Mouse (Mus musculus): ENCODE measurements at regions not wholly inside any gene's neighbourhood (a gene's known extent, or its start where the extent isn't known, plus 50 kb on each side); places are given as distances from the start of the nearest gene placed in this dataset.

- no peak overlapping the region for H3K4me2 ChIP-seq
- 28% methylated on average over 8 of the region's 8 CpGs for WGBS (ENCODE audit: insufficient replicate concordance)
- H3K4me1 ChIP-seq (replicated peaks) = peaks cover 25% of the 10 kb centered on the region
- H3K36me3 ChIP-seq = no peaks in the 10 kb centered on the region
- H3K27me3 ChIP-seq = no peaks in the 10 kb centered on the region
- H3K27ac ChIP-seq = peak overlapping the region; percentile 61
- no peak overlapping the region for H3K9ac ChIP-seq
- DNase-seq (peak; percentile 40), ATAC-seq (ENCODE audit: low read depth) (peak; percentile 98)
- no peak overlapping the region for H3K4me3 ChIP-seq (replicated peaks)
- no peaks in the 10 kb centered on the region for H3K9me3 ChIP-seq (replicated peaks)
Measured at GRCm38 (mm10) chr4:125410736-125411441, 79.6 kb upstream of the Grik3 start.

GRCm38 (mm10) chr4:125399376-125400112 lies 91.0 kb upstream of the Grik3 start:
- no peaks in the 10 kb centered on the region for H3K27me3 ChIP-seq
- H3K9ac ChIP-seq = no peak overlapping the region
- ATAC-seq (ENCODE audit: low read depth) (no peak), DNase-seq (no peak)
- no peaks in the 10 kb centered on the region for H3K9me3 ChIP-seq (replicated peaks)
- no peaks in the 10 kb centered on the region for H3K36me3 ChIP-seq
- H3K4me3 ChIP-seq (replicated peaks) = no peak overlapping the region
- no peak overlapping the region for H3K4me2 ChIP-seq
- H3K4me1 ChIP-seq (replicated peaks) = no peaks in the 10 kb centered on the region
- H3K27ac ChIP-seq = no peak overlapping the region
- WGBS (ENCODE audit: insufficient replicate concordance) = 65% methylated on average over 13 of the region's 13 CpGs

GRCm38 (mm10) chr4:125397007-125397461 lies 93.5 kb upstream of the Grik3 start:
- WGBS (ENCODE audit: insufficient replicate concordance) = 50% methylated on average over 12 of the region's 12 CpGs
- no peak for DNase-seq
- ATAC-seq (ENCODE audit: low read depth) = no peak

GRCm38 (mm10) chr4:125391269-125391668 lies 99.2 kb upstream of the Grik3 start:
- Histone ChIP-seq H3K4me1 (replicated peaks) (no peaks in the 10 kb centered on the region), H3K27me3 (no peaks in the 10 kb centered on the region), H3K27ac (no peak overlapping the region), H3K36me3 (no peaks in the 10 kb centered on the region), H3K4me2 (no peak overlapping the region), H3K9ac (no peak overlapping the region), H3K4me3 (replicated peaks) (no peak overlapping the region), H3K9me3 (replicated peaks) (no peaks in the 10 kb centered on the region)
- WGBS (ENCODE audit: insufficient replicate concordance) = 44% methylated on average over 6 of the region's 6 CpGs
- DNase-seq (no peak), ATAC-seq (ENCODE audit: low read depth) (no peak)

More at GRCm38 (mm10) chr4:125397007-125397461, 93.5 kb upstream of the Grik3 start:
- no peak overlapping the region for H3K9ac ChIP-seq
- H3K36me3 ChIP-seq = no peaks in the 10 kb centered on the region
- H3K27ac ChIP-seq = no peak overlapping the region
- no peaks in the 10 kb centered on the region for H3K27me3 ChIP-seq
- no peaks in the 10 kb centered on the region for H3K9me3 ChIP-seq (replicated peaks)
- no peak overlapping the region for H3K4me3 ChIP-seq (replicated peaks)
- no peaks in the 10 kb centered on the region for H3K4me1 ChIP-seq (replicated peaks)
- no peak overlapping the region for H3K4me2 ChIP-seq

GRCm38 (mm10) chr4:125385811-125386210 lies 104.7 kb upstream of the Grik3 start:
- WGBS (ENCODE audit: insufficient replicate concordance) = 56% methylated on average over 4 of the region's 4 CpGs
- no peak overlapping the region for H3K4me3 ChIP-seq (replicated peaks)
- no peak overlapping the region for H3K27ac ChIP-seq
- H3K9me3 ChIP-seq (replicated peaks) = no peaks in the 10 kb centered on the region
- H3K36me3 ChIP-seq = no peaks in the 10 kb centered on the region
- H3K27me3 ChIP-seq = no peaks in the 10 kb centered on the region
- H3K9ac ChIP-seq = no peak overlapping the region
- no peak overlapping the region for H3K4me2 ChIP-seq
- DNase-seq (no peak), ATAC-seq (ENCODE audit: low read depth) (no peak)
- H3K4me1 ChIP-seq (replicated peaks) = no peaks in the 10 kb centered on the region

GRCm38 (mm10) chr4:125364011-125364410 lies 126.5 kb upstream of the Grik3 start:
- no peaks in the 10 kb centered on the region for H3K4me1 ChIP-seq (replicated peaks)
- H3K27ac ChIP-seq = no peak overlapping the region
- H3K36me3 ChIP-seq = no peaks in the 10 kb centered on the region
- H3K4me2 ChIP-seq = no peak overlapping the region
- H3K27me3 ChIP-seq = no peaks in the 10 kb centered on the region
- no peaks in the 10 kb centered on the region for H3K9me3 ChIP-seq (replicated peaks)
- DNase-seq (no peak), ATAC-seq (ENCODE audit: low read depth) (no peak)
- no peak overlapping the region for H3K9ac ChIP-seq
- H3K4me3 ChIP-seq (replicated peaks) = no peak overlapping the region
- WGBS (ENCODE audit: insufficient replicate concordance) = 53% methylated on average over 9 of the region's 9 CpGs

- Histone ChIP-seq H3K36me3 (no peaks in the 10 kb centered on the region), H3K4me2 (no peak overlapping the region), H3K27me3 (no peaks in the 10 kb centered on the region), H3K9me3 (replicated peaks) (no peaks in the 10 kb centered on the region), H3K4me1 (replicated peaks) (no peaks in the 10 kb centered on the region), H3K27ac (no peak overlapping the region), H3K9ac (no peak overlapping the region), H3K4me3 (replicated peaks) (no peak overlapping the region)
- ATAC-seq (ENCODE audit: low read depth) (no peak), DNase-seq (no peak)
- 34% methylated on average over 18 of the region's 18 CpGs for WGBS (ENCODE audit: insufficient replicate concordance)
Measured at GRCm38 (mm10) chr4:125361611-125362520, 128.6 kb upstream of the Grik3 start.

GRCm38 (mm10) chr4:125358356-125358755 lies 132.1 kb upstream of the Grik3 start:
- no peaks in the 10 kb centered on the region for H3K27me3 ChIP-seq
- H3K9me3 ChIP-seq (replicated peaks) = no peaks in the 10 kb centered on the region
- H3K4me1 ChIP-seq (replicated peaks) = no peaks in the 10 kb centered on the region
- H3K27ac ChIP-seq = no peak overlapping the region
- DNase-seq = no peak
- no peak overlapping the region for H3K4me2 ChIP-seq
- H3K4me3 ChIP-seq (replicated peaks) = no peak overlapping the region
- H3K36me3 ChIP-seq = no peaks in the 10 kb centered on the region
- ATAC-seq (ENCODE audit: low read depth) = no peak
- no peak overlapping the region for H3K9ac ChIP-seq
- 68% methylated on average over 2 of the region's 2 CpGs for WGBS (ENCODE audit: insufficient replicate concordance)

- Histone ChIP-seq H3K27me3 (no peaks in the 10 kb centered on the region), H3K9ac (no peak overlapping the region), H3K27ac (no peak overlapping the region), H3K4me3 (replicated peaks) (no peak overlapping the region), H3K36me3 (no peaks in the 10 kb centered on the region), H3K4me2 (no peak overlapping the region), H3K4me1 (replicated peaks) (no peaks in the 10 kb centered on the region), H3K9me3 (replicated peaks) (no peaks in the 10 kb centered on the region)
- DNase-seq (no peak), ATAC-seq (ENCODE audit: low read depth) (no peak)
- WGBS (ENCODE audit: insufficient replicate concordance) = 43% methylated on average over 8 of the region's 8 CpGs
Measured at GRCm38 (mm10) chr4:125356441-125356840, 134.1 kb upstream of the Grik3 start.

GRCm38 (mm10) chr4:125354742-125355141 lies 135.8 kb upstream of the Grik3 start:
- Histone ChIP-seq H3K9me3 (replicated peaks) (no peaks in the 10 kb centered on the region), H3K9ac (no peak overlapping the region), H3K4me1 (replicated peaks) (no peaks in the 10 kb centered on the region), H3K27ac (no peak overlapping the region), H3K36me3 (no peaks in the 10 kb centered on the region), H3K4me2 (no peak overlapping the region), H3K27me3 (no peaks in the 10 kb centered on the region), H3K4me3 (replicated peaks) (no peak overlapping the region)
- DNase-seq = no peak
- no peak for ATAC-seq (ENCODE audit: low read depth)
- 51% methylated on average over 3 of the region's 3 CpGs for WGBS (ENCODE audit: insufficient replicate concordance)

GRCm38 (mm10) chr4:125350056-125350455 lies 140.4 kb upstream of the Grik3 start:
- no peak overlapping the region for H3K9ac ChIP-seq
- no peaks in the 10 kb centered on the region for H3K4me1 ChIP-seq (replicated peaks)
- no peak for ATAC-seq (ENCODE audit: low read depth)
- 38% methylated on average over 1 of the region's 1 CpGs for WGBS (ENCODE audit: insufficient replicate concordance)
- H3K9me3 ChIP-seq (replicated peaks) = no peaks in the 10 kb centered on the region
- H3K4me3 ChIP-seq (replicated peaks) = no peak overlapping the region
- H3K36me3 ChIP-seq = no peaks in the 10 kb centered on the region
- H3K27me3 ChIP-seq = no peaks in the 10 kb centered on the region
- DNase-seq = no peak
- H3K27ac ChIP-seq = no peak overlapping the region
- no peak overlapping the region for H3K4me2 ChIP-seq

Data from liver, embryonic 13.5 days (tissue).